Mouse (Mus musculus) forebrain, embryonic 14.5 days (tissue): ENCODE data around the gene Ankrd65. TPM values are rescaled to one million over a fixed set of nuclear protein-coding genes. Genes with fewer than 3 reads are reported as not detected.
"Not testable (repeated sequence)": the region's sequence is repeated elsewhere in the genome, so short reads cannot be mapped to it uniquely, and the experiment has no call there.

Source experiments
- ATAC-seq: fragments of 200-750 bp; cut with Nextera tagmentation; 2 replicates; pipeline ENCODE4 v1.8.0; 2017; ENCODE audit warnings: mild to moderate bottlenecking, moderate library complexity
- DNase-seq: peaks from one replicate; pipeline ENCODE4 v3.0.0-alpha.2; 2015; ENCODE audit warnings: low spot score
- H3K27ac ChIP-seq: fragments of 300-500 bp; sonication (generic); 2 replicates; pipeline ENCODE4 v1.5.1; 2014; ENCODE audit warnings: low read depth, mild to moderate bottlenecking, control low read depth, low read length, moderate library complexity
- H3K27me3 ChIP-seq: fragments of 300-500 bp; sonication (generic); replicated peaks from 2 replicates; pipeline ENCODE4 v1.6.1; 2014; ENCODE audit warnings: low read length, control low read depth, mixed read lengths; ENCODE audit not compliant: control insufficient read depth, insufficient read depth
- H3K36me3 ChIP-seq: fragments of 300-500 bp; sonication (generic); 2 replicates; pipeline ENCODE4 v1.6.1; 2014; ENCODE audit warnings: low read length, control low read depth; ENCODE audit not compliant: control insufficient read depth, insufficient read depth
- H3K4me1 ChIP-seq: fragments of 300-500 bp; sonication (generic); 2 replicates; pipeline ENCODE4 v1.6.1; 2014; ENCODE audit warnings: antibody characterized with exemption, low read length, control low read depth; ENCODE audit not compliant: control insufficient read depth, insufficient read depth
- H3K4me2 ChIP-seq: fragments of 300-500 bp; sonication (generic); 2 replicates; pipeline ENCODE4 v1.6.1; 2014; ENCODE audit warnings: mild to moderate bottlenecking, control low read depth, low read length
- H3K4me3 ChIP-seq: fragments of 300-500 bp; sonication (generic); 2 replicates; pipeline ENCODE4 v1.5.1; 2014; ENCODE audit warnings: low read depth, low read length, control low read depth
- H3K9ac ChIP-seq: fragments of 300-500 bp; sonication (generic); 2 replicates; pipeline ENCODE4 v1.6.1; 2014; ENCODE audit warnings: mild to moderate bottlenecking, low read length, control low read depth, moderate library complexity
- H3K9me3 ChIP-seq: fragments of 300-500 bp; sonication (generic); replicated peaks from 2 replicates; pipeline ENCODE4 v1.6.1; 2016; ENCODE audit warnings: low read length, control low read depth, mixed read lengths; ENCODE audit not compliant: control insufficient read depth
- WGBS: fragments of 180-500 bp; shearing (Covaris S2); extraction: QIAGEN DNeasy Blood & Tissue Kit; methylation state at CpG from one replicate; pipeline ENCODE4 v1.1.7; 2014; 5-methylcytosine and 5-hydroxymethylcytosine counted together
- polyA plus RNA-seq: library from polyadenylated mRNA; unstranded; fragments of >200 nt; fragmentation: Nextera tagmentation; extraction: Ambion mirVana; gene quantifications from 2 replicates; pipeline ENCODE4 v1.2.1, GENCODE M21; 2014

Ankrd65 gene
- polyA plus RNA-seq, 1 experiment from 2014 or later = not detected

DNA sequence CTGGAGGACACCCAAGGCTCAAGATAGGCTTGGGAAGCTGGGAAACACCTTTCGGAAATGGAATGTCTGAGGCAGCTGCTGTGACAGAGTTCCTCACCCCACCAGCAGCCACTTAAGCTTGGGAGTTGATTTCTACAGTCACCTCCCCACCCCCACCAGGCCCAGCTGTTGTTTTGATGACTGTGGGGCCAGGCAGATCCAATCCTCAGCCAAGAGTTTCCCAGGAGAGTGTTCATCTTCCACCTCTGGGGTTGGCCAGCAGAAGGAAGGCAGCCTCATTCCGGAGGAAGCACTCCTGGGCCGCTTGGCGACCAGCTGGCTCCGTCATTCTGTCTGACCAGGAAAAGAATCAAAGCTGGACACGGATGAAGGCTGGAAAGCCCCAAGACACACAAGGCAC is 9.3 kb upstream of the Ankrd65 start:
- H3K36me3 ChIP-seq = no peaks in the 10 kb centered on the region
- ATAC-seq = no peak
- 0 out of 2 replicates have a peak, but pooled peaks cover 3% of the 10 kb centered on the region for H3K4me1 ChIP-seq
- H3K27me3 ChIP-seq = no peaks in the 10 kb centered on the region
- WGBS = 50% methylated on average over 6 of the region's 6 CpGs
- H3K9me3 ChIP-seq = no peaks in the 10 kb centered on the region
- no peak overlapping the region for H3K27ac ChIP-seq
- H3K4me3 ChIP-seq = no peak overlapping the region
- H3K4me2 ChIP-seq = no peak overlapping the region
- H3K9ac ChIP-seq = no peak overlapping the region
- no peak for DNase-seq

DNA sequence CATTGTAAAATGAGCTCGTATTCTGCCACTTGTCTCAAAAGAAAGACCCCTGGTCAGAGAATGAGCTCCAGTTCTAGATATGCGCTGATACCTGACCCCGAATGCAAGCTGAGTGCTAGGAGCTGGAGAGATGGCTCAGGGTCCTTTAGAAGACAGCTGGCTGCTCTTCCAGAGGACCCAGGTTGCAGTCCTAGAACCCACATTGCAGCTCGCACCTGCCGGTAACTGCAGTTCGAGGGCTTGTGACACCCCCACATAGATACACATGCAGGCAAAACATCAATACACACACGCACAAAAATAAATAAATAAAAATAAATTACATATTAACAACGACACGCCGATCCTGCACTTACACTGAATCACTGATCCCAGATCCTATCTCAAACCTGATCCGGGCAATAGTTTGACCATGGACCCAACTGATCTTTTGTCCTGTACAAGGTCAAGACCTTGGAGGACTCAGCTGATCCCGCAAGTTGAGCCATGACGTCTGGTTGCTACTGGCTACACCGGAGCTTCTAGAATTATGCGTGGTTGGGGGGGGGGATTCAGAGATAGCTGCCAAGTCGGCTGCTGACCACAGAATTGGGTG is 6.7 kb upstream of the Ankrd65 start:
- ATAC-seq (no peak), DNase-seq (no peak)
- Histone ChIP-seq H3K9ac (peak overlapping the region; percentile 82), H3K4me2 (peak overlapping the region; percentile 64), H3K27me3 (no peaks in the 10 kb centered on the region), H3K4me1 (0 out of 2 replicates have a peak, but pooled peaks cover 3% of the 10 kb centered on the region), H3K36me3 (no peaks in the 10 kb centered on the region), H3K4me3 (peak overlapping the region; percentile 57), H3K9me3 (no peaks in the 10 kb centered on the region), H3K27ac (no peak overlapping the region)
- 45% methylated on average over 16 of the region's 16 CpGs for WGBS

DNA sequence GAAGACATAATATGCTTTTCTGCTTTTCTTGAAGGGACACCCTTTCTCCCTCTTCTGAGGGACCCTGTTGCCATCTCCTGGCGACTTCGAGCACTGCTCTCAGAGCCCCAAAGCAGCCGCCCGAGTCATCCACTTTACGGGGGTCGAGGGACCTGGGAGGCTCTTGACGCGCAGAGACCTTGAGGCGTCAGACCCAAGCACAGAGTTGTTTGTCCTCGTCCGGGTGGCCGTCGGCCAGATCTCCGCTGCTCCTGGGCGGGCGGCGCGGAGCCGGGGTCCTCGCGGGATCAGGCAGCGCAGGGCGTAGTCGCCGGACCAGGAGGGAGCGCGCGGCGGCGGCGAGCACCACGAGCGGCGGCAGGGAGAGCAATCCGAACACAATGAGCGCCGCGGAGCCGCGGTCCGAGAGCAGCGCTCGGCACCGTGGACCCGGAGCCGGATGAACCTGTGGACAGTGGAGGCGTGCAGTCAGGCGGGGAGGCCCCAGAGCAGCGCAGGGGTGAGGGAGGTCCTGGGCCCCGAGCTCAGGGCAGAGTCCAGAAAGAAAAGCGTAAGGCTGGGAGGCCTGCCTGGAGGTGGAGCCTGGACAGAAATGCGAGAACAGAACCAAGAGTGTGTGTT is 6.0 kb upstream of the Ankrd65 start:
- WGBS = under 1% methylated on average over 51 of the region's 52 CpGs
- ATAC-seq = peak; percentile 91

DNA sequence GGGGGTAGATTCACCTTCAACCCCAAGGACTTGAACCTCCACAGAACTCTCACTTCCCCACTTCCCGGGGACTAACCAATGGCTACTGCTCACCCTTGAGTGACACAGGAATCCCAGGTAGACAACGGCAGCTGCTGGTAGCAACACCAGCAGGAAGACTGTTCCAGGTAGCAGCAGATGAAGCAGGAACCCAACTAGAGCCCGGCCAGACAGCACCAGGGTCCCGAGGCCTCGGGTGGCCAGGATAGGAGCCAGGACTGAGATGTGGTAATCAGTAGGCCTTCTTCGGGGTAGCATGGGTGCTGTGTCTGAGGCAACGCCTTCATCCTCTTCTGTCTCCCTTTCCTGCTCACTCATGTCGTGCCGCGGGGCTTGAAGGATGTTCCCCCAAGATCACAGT is 5.0 kb upstream of the Ankrd65 start:
- 87% methylated on average over 10 of the region's 10 CpGs for WGBS
- no peak overlapping the region for H3K4me2 ChIP-seq
- H3K27me3 ChIP-seq = no peaks in the 10 kb centered on the region
- no peaks in the 10 kb centered on the region for H3K36me3 ChIP-seq
- no peak overlapping the region for H3K27ac ChIP-seq
- no peak overlapping the region for H3K4me3 ChIP-seq
- H3K9ac ChIP-seq = no peak overlapping the region
- DNase-seq = no peak
- no peak for ATAC-seq
- no peaks in the 10 kb centered on the region for H3K9me3 ChIP-seq
- H3K4me1 ChIP-seq = 0 out of 2 replicates have a peak, but pooled peaks cover 3% of the 10 kb centered on the region

More for the DNA sequence above, 6.0 kb upstream of the Ankrd65 start:
- Histone ChIP-seq H3K27ac (peak overlapping the region; percentile 79), H3K4me3 (peak overlapping the region; percentile 57), H3K9ac (peak overlapping the region; percentile 82), H3K4me2 (peak overlapping the region; percentile 64), H3K27me3 (no peaks in the 10 kb centered on the region), H3K36me3 (no peaks in the 10 kb centered on the region), H3K9me3 (no peaks in the 10 kb centered on the region), H3K4me1 (0 out of 2 replicates have a peak, but pooled peaks cover 3% of the 10 kb centered on the region)
- DNase-seq = peak; percentile 89

DNA sequence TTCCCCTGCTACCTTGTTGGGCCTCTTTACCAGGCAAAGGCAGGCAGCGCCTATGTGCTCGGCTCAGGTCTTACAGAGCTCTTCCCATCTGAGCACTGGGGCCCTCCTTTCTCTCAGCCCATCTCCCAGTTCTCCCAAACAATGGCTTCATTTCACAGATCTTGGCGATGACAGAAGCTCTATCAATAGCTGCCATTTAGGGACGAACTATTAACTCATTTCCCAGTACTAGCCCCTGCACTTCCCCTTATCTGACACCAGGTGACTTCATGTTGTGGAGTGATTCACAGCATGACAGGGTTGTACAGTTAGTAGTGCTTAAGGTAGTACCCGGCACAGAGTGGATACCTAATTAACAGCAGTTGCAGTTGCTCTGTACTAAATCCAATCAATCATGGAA is 4.4 kb upstream of the Ankrd65 start, which contains the start of gene Tmem88b:
TSS of gene Tmem88b (minus strand) at position 56 of the 400 bp plus-strand sequence.
- DNase-seq = no peak
- Histone ChIP-seq H3K36me3 (no peaks in the 10 kb centered on the region), H3K4me2 (peak within 1 kb of the TSS; percentile 64), H3K4me1 (0 out of 2 replicates have a peak, but pooled peaks cover 3% of the 10 kb centered on the region), H3K27me3 (no peaks in the 10 kb centered on the region), H3K9me3 (no peaks in the 10 kb centered on the region), H3K9ac (peak within 1 kb of the TSS; percentile 82), H3K4me3 (peak within 1 kb of the TSS; percentile 57), H3K27ac (peak within 1 kb of the TSS; percentile 79; the same call in 1 of the 2 replicates)
- no peak for ATAC-seq
- WGBS = 62% methylated on average over 5 of the region's 5 CpGs

DNA sequence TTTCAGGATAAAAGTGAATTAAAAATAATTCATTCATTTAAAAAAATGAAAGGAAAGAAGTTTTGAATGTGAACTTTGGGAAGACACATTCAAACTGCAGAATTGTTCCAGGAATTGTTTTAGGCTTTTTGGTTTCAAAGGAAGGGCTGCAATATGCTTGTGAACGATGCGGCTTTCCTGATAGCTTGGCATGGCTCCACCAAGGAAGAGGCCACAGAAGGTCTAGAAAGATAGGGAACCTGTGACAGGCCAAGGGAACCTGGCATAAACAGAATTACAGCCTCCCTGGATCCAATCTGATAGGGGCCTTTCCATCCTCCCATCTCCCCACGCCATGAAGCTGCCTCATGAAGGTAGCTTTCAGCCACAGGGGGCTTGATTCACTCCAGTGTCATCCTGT is 1.9 kb upstream of the Ankrd65 start:
- H3K36me3 ChIP-seq = no peaks in the 10 kb centered on the region
- WGBS = 84% methylated on average over 3 of the region's 3 CpGs
- H3K9me3 ChIP-seq = no peaks in the 10 kb centered on the region
- H3K4me2 ChIP-seq = no peak overlapping the region
- no peak overlapping the region for H3K27ac ChIP-seq
- no peak overlapping the region for H3K4me3 ChIP-seq
- ATAC-seq (no peak), DNase-seq (no peak)
- H3K27me3 ChIP-seq = no peaks in the 10 kb centered on the region
- H3K4me1 ChIP-seq = 0 out of 2 replicates have a peak, but pooled peaks cover 3% of the 10 kb centered on the region
- H3K9ac ChIP-seq = no peak overlapping the region

DNA sequence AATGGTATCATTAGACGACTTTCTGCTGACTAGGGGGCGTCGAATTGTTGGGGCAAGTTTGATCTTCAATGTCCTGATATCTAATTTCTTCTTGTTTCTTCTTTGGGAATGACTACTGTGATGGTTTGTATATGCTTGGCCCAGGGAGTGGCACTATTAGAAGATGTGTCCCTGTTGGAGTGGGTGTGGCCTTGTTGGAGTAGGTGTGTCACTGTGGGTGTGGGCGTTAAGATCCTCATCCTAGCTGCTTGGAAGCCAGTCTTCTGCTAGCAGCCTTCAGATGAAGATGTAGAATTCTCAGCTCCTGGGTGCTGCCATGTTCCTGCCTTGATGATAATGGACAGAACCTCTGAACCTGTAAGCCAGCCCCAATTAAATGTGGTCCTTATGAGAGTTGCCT is 1.4 kb upstream of the Ankrd65 start:
- H3K4me3 ChIP-seq, H3K4me2 ChIP-seq, H3K27ac ChIP-seq, H3K27me3 ChIP-seq, ATAC-seq, H3K9me3 ChIP-seq, DNase-seq, H3K4me1 ChIP-seq, H3K36me3 ChIP-seq, H3K9ac ChIP-seq: not testable (repeated sequence)
- 88% methylated on average over 4 of the region's 4 CpGs for WGBS

DNA sequence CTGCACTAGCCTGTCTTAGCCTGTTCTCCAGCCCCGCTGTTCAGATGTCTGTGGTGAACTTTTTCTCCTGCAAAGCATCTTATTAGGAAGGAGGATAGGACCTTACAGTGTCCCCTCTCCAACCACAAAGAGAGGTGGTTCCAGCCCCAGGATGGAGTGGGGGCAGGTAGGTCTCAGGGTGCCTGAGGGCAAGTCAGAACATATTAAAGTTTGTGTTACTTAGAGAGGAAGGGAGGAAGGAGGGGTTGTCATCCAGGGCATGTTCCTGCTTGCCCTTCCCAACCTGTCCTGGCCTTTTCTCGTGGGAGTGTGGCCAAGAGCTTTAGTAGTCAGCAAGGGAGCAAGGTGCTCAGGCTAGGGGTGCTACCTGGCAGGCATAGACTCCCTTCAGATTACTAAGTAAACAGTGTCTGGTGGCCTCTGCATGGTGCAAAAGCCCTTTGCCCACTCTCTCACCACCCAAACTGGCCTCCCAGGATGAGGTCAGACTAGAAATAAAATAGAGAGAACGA is 467 bp downstream of the Ankrd65 start:
- Histone ChIP-seq H3K36me3 (no peaks in the 10 kb centered on the region), H3K9me3 (no peaks in the 10 kb centered on the region), H3K9ac (no peak overlapping the region), H3K4me2 (no peak overlapping the region), H3K4me3 (no peak overlapping the region), H3K27me3 (no peaks in the 10 kb centered on the region), H3K27ac (no peak overlapping the region), H3K4me1 (no peaks in the 10 kb centered on the region)
- ATAC-seq (no peak), DNase-seq (no peak)
- WGBS = 80% methylated on average over 3 of the region's 3 CpGs
